ENCODE assay signal across 16 mouse cellular contexts in genomic region chr9:116081781-116082180, GRCm38 (mm10).
"Had no signal": no experiment of that assay in that cellular context is flagged by ENCODE, and none has a peak within 500 bp of the region (broad histone marks: within the 10 kb centered on the region; RNA-seq: fewer than 3 reads in every experiment).

No protein-coding gene starts in this region.

- H3K4me3 ChIP-seq: neural tube, embryonic 13.5 days; neural tube, embryonic 15.5 days; stomach, embryonic 15.5 days had no signal

- H3K27me3 ChIP-seq: neural tube, embryonic 13.5 days; neural tube, embryonic 15.5 days; stomach, embryonic 15.5 days had no signal

- H3K36me3 ChIP-seq: neural tube, embryonic 13.5 days; neural tube, embryonic 15.5 days; stomach, embryonic 15.5 days had no signal

- H3K27ac ChIP-seq: neural tube, embryonic 13.5 days; neural tube, embryonic 15.5 days; stomach, embryonic 15.5 days; stomach, postnatal 0 days had no signal

- H3K4me1 ChIP-seq: neural tube, embryonic 13.5 days; neural tube, embryonic 15.5 days; stomach, embryonic 15.5 days had no signal

- H3K4me2 ChIP-seq: neural tube, embryonic 13.5 days; neural tube, embryonic 15.5 days; stomach, embryonic 15.5 days had no signal

- H3K9ac ChIP-seq: neural tube, embryonic 13.5 days; neural tube, embryonic 15.5 days; stomach, embryonic 15.5 days had no signal

- DNase-seq: retina, postnatal 1 day; right cerebral cortex, adult 18-20 months; right cerebral cortex, postnatal 14 days; right cerebral cortex, postnatal 25 days; right cerebral cortex, postnatal 4 days; spleen, adult 18-20 months; thymus, adult 18-20 months; thymus, adult 2 months; thymus, postnatal 14 days; thymus, postnatal 25 days; thymus, postnatal 36 days; thymus, postnatal 4 days had no signal

- H3K9me3 ChIP-seq: neural tube, embryonic 13.5 days; neural tube, embryonic 15.5 days; stomach, embryonic 15.5 days had no signal
